Mouse (Mus musculus): ENCODE results near the gene Lrrc39.
"Not testable (repeated sequence)": the region's sequence is repeated elsewhere in the genome, so short reads cannot be mapped to it uniquely, and the experiment has no call there.

Gene Lrrc39

GRCm38 (mm10) chr3:116562408-116563094 is at the start of gene Lrrc39:
Gene Lrrc39 (plus strand): TSS chr3:116562973.
- no peak for DNase-seq

GRCm38 (mm10) chr3:116520141-116520761 is 42.5 kb upstream of the Lrrc39 start:
- DNase-seq, result no peak

- no peak for DNase-seq
Measured at GRCm38 (mm10) chr3:116529741-116530140, 33.0 kb upstream of the Lrrc39 start.

GRCm38 (mm10) chr3:116530826-116531225 is 31.9 kb upstream of the Lrrc39 start:
- peak; percentile 18 for DNase-seq

GRCm38 (mm10) chr3:116536428-116537199 is 26.2 kb upstream of the Lrrc39 start:
- DNase-seq, result no peak

- DNase-seq, result no peak
Measured at GRCm38 (mm10) chr3:116537200-116537573, 25.6 kb upstream of the Lrrc39 start.

- DNase-seq, result no peak
Measured at GRCm38 (mm10) chr3:116542070-116542469, 20.7 kb upstream of the Lrrc39 start.

- DNase-seq, result no peak
Measured at GRCm38 (mm10) chr3:116542532-116542931, 20.2 kb upstream of the Lrrc39 start.

- no peak for DNase-seq
Measured at GRCm38 (mm10) chr3:116547430-116547829, 15.3 kb upstream of the Lrrc39 start.

- no peak for DNase-seq
Measured at GRCm38 (mm10) chr3:116551362-116551761, 11.4 kb upstream of the Lrrc39 start.

- DNase-seq, result not testable (repeated sequence)
Measured at GRCm38 (mm10) chr3:116561315-116561714, 1.5 kb upstream of the Lrrc39 start.

- DNase-seq, result no peak
Measured at GRCm38 (mm10) chr3:116563095-116563492, 321 bp downstream of the Lrrc39 start.

GRCm38 (mm10) chr3:116570628-116571027 is 7.9 kb downstream of the Lrrc39 start:
- DNase-seq, result no peak

GRCm38 (mm10) chr3:116577286-116577685 is 14.5 kb downstream of the Lrrc39 start:
- no peak for DNase-seq

- DNase-seq, result no peak
Measured at GRCm38 (mm10) chr3:116582201-116582600, 19.4 kb downstream of the Lrrc39 start.

- no peak for DNase-seq
Measured at GRCm38 (mm10) chr3:116594076-116594727, 31.4 kb downstream of the Lrrc39 start.

- peak; percentile 100 for DNase-seq
Measured at GRCm38 (mm10) chr3:116594728-116595602, 32.2 kb downstream of the Lrrc39 start, which contains the start of gene Sass6. Gene Sass6 (plus strand): TSS chr3:116594982.

- DNase-seq, result no peak
Measured at GRCm38 (mm10) chr3:116595603-116595991, 32.8 kb downstream of the Lrrc39 start.

- no peak for DNase-seq
Measured at GRCm38 (mm10) chr3:116599705-116600104, 36.9 kb downstream of the Lrrc39 start.

GRCm38 (mm10) chr3:116601005-116601404 is 38.2 kb downstream of the Lrrc39 start:
- no peak for DNase-seq

- no peak for DNase-seq
Measured at GRCm38 (mm10) chr3:116601781-116602180, 39.0 kb downstream of the Lrrc39 start.

- DNase-seq, result no peak
Measured at GRCm38 (mm10) chr3:116604570-116604969, 41.8 kb downstream of the Lrrc39 start.

Data from right cerebral cortex, postnatal 14 days (tissue).